Mouse (Mus musculus): ENCODE results near the gene L2hgdh.

DNA sequence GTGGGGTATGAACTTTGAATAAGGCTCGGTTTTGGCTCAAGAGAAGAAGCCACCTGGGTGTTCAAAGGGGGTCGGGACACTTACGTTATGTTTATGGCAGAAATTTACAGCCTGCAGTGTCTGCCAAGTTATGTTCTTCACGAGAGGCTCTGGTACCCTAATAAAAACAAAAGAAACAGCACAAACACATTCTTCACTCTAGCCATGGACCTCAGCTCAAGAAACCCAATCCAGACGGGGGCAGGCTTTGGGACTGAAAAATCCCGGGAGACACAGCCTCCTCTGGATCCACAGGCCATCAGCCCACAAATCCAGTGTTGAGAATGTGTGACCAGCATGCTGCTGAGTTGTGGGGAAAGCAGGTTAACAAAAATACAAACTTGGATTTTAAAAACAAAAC lies 35.3 kb upstream of the L2hgdh start:
- TF ChIP-seq CTCF (IDR thresholded peaks at IDR 0.05; ENCODE audit: low read depth, low read length): no peak
- TF ChIP-seq GATA1 (IDR thresholded peaks at IDR 0.05; ENCODE audit: borderline replicate concordance, low read length): no peak

All from G1E (cell line).